Mouse (Mus musculus): Measurements from ENCODE around the gene Cnot11.

Cnot11 gene

GRCm38 (mm10) chr1:39534831-39535230 is at the start of gene Cnot11:
Gene Cnot11, plus strand, starts transcription at chr1:39534992.
- DNase-seq: no peak

- DNase-seq: no peak
Measured at GRCm38 (mm10) chr1:39487370-39487769, 47.4 kb upstream of the Cnot11 start.

GRCm38 (mm10) chr1:39493165-39493564 is 41.6 kb upstream of the Cnot11 start:
- no peak for DNase-seq

- DNase-seq: no peak
Measured at GRCm38 (mm10) chr1:39493664-39494063, 41.1 kb upstream of the Cnot11 start.

GRCm38 (mm10) chr1:39496995-39497394 is 37.8 kb upstream of the Cnot11 start:
- no peak for DNase-seq

GRCm38 (mm10) chr1:39497748-39498147 is 37.0 kb upstream of the Cnot11 start:
- no peak for DNase-seq

- no peak for DNase-seq
Measured at GRCm38 (mm10) chr1:39499485-39499941, 35.3 kb upstream of the Cnot11 start.

- DNase-seq: no peak
Measured at GRCm38 (mm10) chr1:39502817-39503633, 31.8 kb upstream of the Cnot11 start.

- DNase-seq: peak; percentile 34
Measured at GRCm38 (mm10) chr1:39504261-39504660, 30.5 kb upstream of the Cnot11 start.

GRCm38 (mm10) chr1:39505600-39505999 is 29.2 kb upstream of the Cnot11 start:
- DNase-seq: no peak

GRCm38 (mm10) chr1:39511775-39512174 is 23.0 kb upstream of the Cnot11 start:
- no peak for DNase-seq

GRCm38 (mm10) chr1:39512183-39512582 is 22.6 kb upstream of the Cnot11 start:
- DNase-seq: no peak

GRCm38 (mm10) chr1:39515303-39515991 is 19.3 kb upstream of the Cnot11 start:
- DNase-seq: no peak

GRCm38 (mm10) chr1:39521326-39521725 is 13.5 kb upstream of the Cnot11 start:
- DNase-seq: no peak

- peak; percentile 66 for DNase-seq
Measured at GRCm38 (mm10) chr1:39522519-39522918, 12.3 kb upstream of the Cnot11 start.

GRCm38 (mm10) chr1:39525763-39526162 is 9.0 kb upstream of the Cnot11 start:
- no peak for DNase-seq

GRCm38 (mm10) chr1:39526371-39527167 is 8.2 kb upstream of the Cnot11 start:
- no peak for DNase-seq

- peak; percentile 85 for DNase-seq
Measured at GRCm38 (mm10) chr1:39527432-39527831, 7.4 kb upstream of the Cnot11 start.

- DNase-seq: no peak
Measured at GRCm38 (mm10) chr1:39528319-39528718, 6.5 kb upstream of the Cnot11 start.

GRCm38 (mm10) chr1:39530258-39530943 is 4.4 kb upstream of the Cnot11 start:
- DNase-seq: peak; percentile 86

- DNase-seq: no peak
Measured at GRCm38 (mm10) chr1:39531036-39531435, 3.8 kb upstream of the Cnot11 start.

- no peak for DNase-seq
Measured at GRCm38 (mm10) chr1:39533917-39534316, 875 bp upstream of the Cnot11 start.
